Mouse (Mus musculus): ENCODE measurements at regions not wholly inside any gene's neighbourhood (a gene's known extent, or its start where the extent isn't known, plus 50 kb on each side); places are given as distances from the start of the nearest gene placed in this dataset.

- H3K9me3 ChIP-seq (replicated peaks; ENCODE audit: control insufficient read depth, low read length) = no peaks in the 10 kb centered on the region
- 23% methylated on average over 1 of the region's 1 CpGs for WGBS
- peak; percentile 30; the same call in 1 of the 2 replicates for ATAC-seq (ENCODE audit: insufficient read depth, low FRiP score)
- H3K27ac ChIP-seq (ENCODE audit: low read length) = no peak overlapping the region; the same call in 1 of the 2 replicates
- H3K4me2 ChIP-seq (ENCODE audit: low read depth, low read length) = no peak overlapping the region
- no peaks in the 10 kb centered on the region for H3K27me3 ChIP-seq (ENCODE audit: control insufficient read depth, insufficient read depth, low read length)
- H3K4me3 ChIP-seq (replicated peaks; ENCODE audit: low read length) = no peak overlapping the region
- no peaks in the 10 kb centered on the region for H3K36me3 ChIP-seq (ENCODE audit: control insufficient read depth, insufficient read depth, low read length)
- no peak overlapping the region for H3K9ac ChIP-seq (ENCODE audit: low read length)
- 0 out of 2 replicates have a peak, but pooled peaks cover 3% of the 10 kb centered on the region for H3K4me1 ChIP-seq (ENCODE audit: control insufficient read depth, insufficient read depth, low read length)
These were observed 219.9 kb downstream of the Insig2 start for GRCm38 (mm10) chr1:121112464-121112863.

DNA sequence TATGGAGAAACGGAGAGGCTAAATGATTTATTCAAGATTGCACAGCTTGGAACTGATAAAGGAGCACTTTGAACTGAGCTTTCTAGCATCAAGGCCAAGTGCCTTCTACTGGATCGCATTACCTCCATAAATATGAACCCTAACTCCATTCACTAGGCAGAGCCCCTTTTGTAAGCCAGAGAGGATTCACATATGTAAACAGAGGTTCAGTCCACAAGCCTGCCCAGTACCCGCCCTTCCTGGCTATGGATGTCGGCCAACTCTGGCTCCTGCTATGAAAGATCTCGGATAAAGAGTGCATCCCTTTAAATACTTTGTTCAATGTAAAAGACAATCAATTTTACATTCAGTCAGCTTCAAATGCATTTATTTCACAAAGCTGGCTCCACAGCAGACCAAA lies 215.8 kb downstream of the Insig2 start:
- Histone ChIP-seq H3K27me3 (ENCODE audit: control insufficient read depth, insufficient read depth, low read length) (no peaks in the 10 kb centered on the region), H3K9ac (ENCODE audit: low read length) (no peak overlapping the region), H3K4me1 (ENCODE audit: control insufficient read depth, insufficient read depth, low read length) (0 out of 2 replicates have a peak, but pooled peaks cover 3% of the 10 kb centered on the region), H3K4me3 (replicated peaks; ENCODE audit: low read length) (no peak overlapping the region), H3K27ac (ENCODE audit: low read length) (no peak overlapping the region), H3K36me3 (ENCODE audit: control insufficient read depth, insufficient read depth, low read length) (no peaks in the 10 kb centered on the region), H3K9me3 (replicated peaks; ENCODE audit: control insufficient read depth, low read length) (no peaks in the 10 kb centered on the region), H3K4me2 (ENCODE audit: low read depth, low read length) (no peak overlapping the region)
- WGBS = 32% methylated on average over 5 of the region's 5 CpGs
- peak; percentile 69; the same call in 1 of the 2 replicates for ATAC-seq (ENCODE audit: insufficient read depth, low FRiP score)

DNA sequence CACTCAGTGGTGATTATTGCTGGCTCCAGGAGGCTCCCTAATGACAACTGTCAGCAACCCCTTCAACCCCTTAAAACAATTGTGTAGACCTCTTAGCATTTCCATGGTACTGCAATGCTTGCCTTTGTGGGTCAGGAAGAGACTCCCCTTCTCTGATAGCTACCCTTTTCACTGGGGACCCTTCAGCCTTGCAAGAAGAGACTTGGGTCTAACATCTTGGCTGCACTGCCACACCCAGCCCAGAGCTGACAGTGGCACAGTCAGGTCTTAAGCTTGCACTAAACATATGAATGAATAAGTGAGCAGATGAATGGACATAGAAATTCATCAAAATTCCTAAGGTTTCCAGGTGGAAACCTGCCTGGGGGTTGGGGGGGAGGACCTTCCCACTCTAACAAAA lies 209.0 kb downstream of the Insig2 start:
- Histone ChIP-seq H3K4me1 (ENCODE audit: control insufficient read depth, insufficient read depth, low read length) (no peaks in the 10 kb centered on the region), H3K9ac (ENCODE audit: low read length) (no peak overlapping the region), H3K36me3 (ENCODE audit: control insufficient read depth, insufficient read depth, low read length) (no peaks in the 10 kb centered on the region), H3K4me3 (replicated peaks; ENCODE audit: low read length) (no peak overlapping the region), H3K4me2 (ENCODE audit: low read depth, low read length) (no peak overlapping the region), H3K27me3 (ENCODE audit: control insufficient read depth, insufficient read depth, low read length) (no peaks in the 10 kb centered on the region), H3K27ac (ENCODE audit: low read length) (no peak overlapping the region), H3K9me3 (replicated peaks; ENCODE audit: control insufficient read depth, low read length) (no peaks in the 10 kb centered on the region)
- ATAC-seq (ENCODE audit: insufficient read depth, low FRiP score) = no peak

GRCm38 (mm10) chr1:121136284-121136683 lies 196.1 kb downstream of the Insig2 start:
- H3K27ac ChIP-seq (ENCODE audit: low read length) = no peak overlapping the region
- H3K36me3 ChIP-seq (ENCODE audit: control insufficient read depth, insufficient read depth, low read length) = no peaks in the 10 kb centered on the region
- no peaks in the 10 kb centered on the region for H3K27me3 ChIP-seq (ENCODE audit: control insufficient read depth, insufficient read depth, low read length)
- no peaks in the 10 kb centered on the region for H3K4me1 ChIP-seq (ENCODE audit: control insufficient read depth, insufficient read depth, low read length)
- H3K9me3 ChIP-seq (replicated peaks; ENCODE audit: control insufficient read depth, low read length) = no peaks in the 10 kb centered on the region
- H3K4me2 ChIP-seq (ENCODE audit: low read depth, low read length) = no peak overlapping the region
- no peak overlapping the region for H3K9ac ChIP-seq (ENCODE audit: low read length)
- no peak for ATAC-seq (ENCODE audit: insufficient read depth, low FRiP score)
- H3K4me3 ChIP-seq (replicated peaks; ENCODE audit: low read length) = no peak overlapping the region
- 84% methylated on average over 4 of the region's 4 CpGs for WGBS

- Histone ChIP-seq H3K9me3 (replicated peaks; ENCODE audit: control insufficient read depth, low read length) (no peaks in the 10 kb centered on the region), H3K4me2 (ENCODE audit: low read depth, low read length) (no peak overlapping the region), H3K4me3 (replicated peaks; ENCODE audit: low read length) (no peak overlapping the region), H3K4me1 (ENCODE audit: control insufficient read depth, insufficient read depth, low read length) (no peaks in the 10 kb centered on the region), H3K27ac (ENCODE audit: low read length) (no peak overlapping the region), H3K27me3 (ENCODE audit: control insufficient read depth, insufficient read depth, low read length) (no peaks in the 10 kb centered on the region), H3K36me3 (ENCODE audit: control insufficient read depth, insufficient read depth, low read length) (no peaks in the 10 kb centered on the region), H3K9ac (ENCODE audit: low read length) (no peak overlapping the region)
- 89% methylated on average over 4 of the region's 4 CpGs for WGBS
- ATAC-seq (ENCODE audit: insufficient read depth, low FRiP score) = no peak
These were observed 195.5 kb downstream of the Insig2 start for GRCm38 (mm10) chr1:121136846-121137245.

- no peak for ATAC-seq (ENCODE audit: insufficient read depth, low FRiP score)
- H3K27me3 ChIP-seq (ENCODE audit: control insufficient read depth, insufficient read depth, low read length) = no peaks in the 10 kb centered on the region
- H3K4me3 ChIP-seq (replicated peaks; ENCODE audit: low read length) = no peak overlapping the region
- no peak overlapping the region for H3K4me2 ChIP-seq (ENCODE audit: low read depth, low read length)
- H3K27ac ChIP-seq (ENCODE audit: low read length) = no peak overlapping the region
- no peaks in the 10 kb centered on the region for H3K36me3 ChIP-seq (ENCODE audit: control insufficient read depth, insufficient read depth, low read length)
- H3K9ac ChIP-seq (ENCODE audit: low read length) = no peak overlapping the region
- no peaks in the 10 kb centered on the region for H3K4me1 ChIP-seq (ENCODE audit: control insufficient read depth, insufficient read depth, low read length)
- no peaks in the 10 kb centered on the region for H3K9me3 ChIP-seq (replicated peaks; ENCODE audit: control insufficient read depth, low read length)
- WGBS = 79% methylated on average over 1 of the region's 1 CpGs
These were observed 187.4 kb downstream of the Insig2 start for GRCm38 (mm10) chr1:121144981-121145380.

DNA sequence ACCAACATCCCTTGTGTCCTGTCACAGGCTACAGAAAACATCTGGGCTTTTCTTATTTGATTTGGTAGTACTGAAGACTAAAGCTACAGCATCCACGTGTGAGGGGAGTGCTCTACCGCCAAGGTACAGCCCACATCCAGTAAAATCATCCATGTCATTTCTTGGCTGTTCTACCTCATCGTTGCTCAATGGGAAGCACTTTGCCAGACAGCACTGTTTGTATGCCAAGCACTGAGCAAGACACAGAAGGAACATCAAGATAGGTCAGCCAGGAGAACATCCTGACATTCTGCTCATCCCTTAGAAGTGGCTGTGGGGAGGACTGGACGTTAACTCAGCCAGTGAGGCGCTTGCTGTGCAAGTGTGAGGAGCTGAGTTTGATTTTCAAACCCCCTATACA lies 178.9 kb downstream of the Insig2 start:
- no peak overlapping the region for H3K4me3 ChIP-seq (replicated peaks; ENCODE audit: low read length)
- H3K9me3 ChIP-seq (replicated peaks; ENCODE audit: control insufficient read depth, low read length) = no peaks in the 10 kb centered on the region
- no peak overlapping the region for H3K27ac ChIP-seq (ENCODE audit: low read length)
- 71% methylated on average over 5 of the region's 5 CpGs for WGBS
- no peaks in the 10 kb centered on the region for H3K27me3 ChIP-seq (ENCODE audit: control insufficient read depth, insufficient read depth, low read length)
- H3K4me2 ChIP-seq (ENCODE audit: low read depth, low read length) = no peak overlapping the region
- no peaks in the 10 kb centered on the region for H3K4me1 ChIP-seq (ENCODE audit: control insufficient read depth, insufficient read depth, low read length)
- no peaks in the 10 kb centered on the region for H3K36me3 ChIP-seq (ENCODE audit: control insufficient read depth, insufficient read depth, low read length)
- no peak for ATAC-seq (ENCODE audit: insufficient read depth, low FRiP score)
- no peak overlapping the region for H3K9ac ChIP-seq (ENCODE audit: low read length)

DNA sequence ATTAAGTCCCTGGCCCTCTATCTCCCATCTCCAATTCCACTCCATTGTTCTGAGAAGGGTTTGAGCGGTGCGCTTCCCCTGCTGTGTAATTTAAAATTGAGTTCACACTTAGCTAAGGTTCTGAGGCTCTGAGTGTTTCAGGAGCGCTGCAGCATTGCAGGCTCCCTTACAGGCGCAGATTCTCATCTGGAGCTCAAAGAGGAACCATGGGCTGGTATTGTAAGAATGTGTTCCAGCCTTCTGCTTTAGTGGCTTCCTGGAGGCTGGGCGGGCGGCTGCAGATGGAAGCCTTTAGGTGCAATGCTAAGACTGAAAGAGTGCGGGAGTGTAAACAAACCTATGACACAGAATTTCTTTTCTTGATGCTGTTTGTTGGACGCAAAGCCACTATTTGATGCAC lies 177.8 kb downstream of the Insig2 start:
- Histone ChIP-seq H3K9me3 (replicated peaks; ENCODE audit: control insufficient read depth, low read length) (no peaks in the 10 kb centered on the region), H3K4me2 (ENCODE audit: low read depth, low read length) (no peak overlapping the region), H3K36me3 (ENCODE audit: control insufficient read depth, insufficient read depth, low read length) (no peaks in the 10 kb centered on the region), H3K27ac (ENCODE audit: low read length) (no peak overlapping the region), H3K27me3 (ENCODE audit: control insufficient read depth, insufficient read depth, low read length) (no peaks in the 10 kb centered on the region), H3K4me1 (ENCODE audit: control insufficient read depth, insufficient read depth, low read length) (no peaks in the 10 kb centered on the region), H3K9ac (ENCODE audit: low read length) (no peak overlapping the region), H3K4me3 (replicated peaks; ENCODE audit: low read length) (no peak overlapping the region)
- ATAC-seq (ENCODE audit: insufficient read depth, low FRiP score) = no peak
- WGBS = 37% methylated on average over 8 of the region's 8 CpGs

DNA sequence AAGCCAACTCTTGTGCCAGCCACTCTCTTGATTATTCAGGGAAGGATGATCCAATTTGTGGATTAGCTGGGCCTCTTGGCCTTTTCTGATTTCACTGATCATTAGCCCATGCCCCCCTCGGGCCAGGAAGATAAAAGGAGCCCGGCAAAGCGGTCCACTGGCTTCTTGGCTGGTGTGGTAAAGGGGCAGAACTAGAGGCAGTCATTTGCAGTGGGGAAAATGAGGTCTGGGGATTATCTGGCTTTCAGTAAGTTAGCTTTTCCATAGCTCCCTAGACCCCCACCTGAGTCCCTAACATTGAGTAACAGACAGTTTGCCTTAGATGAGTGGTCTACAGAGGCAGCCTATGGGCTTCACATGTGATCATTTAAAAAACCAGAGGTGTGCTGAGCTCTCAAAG lies 163.7 kb downstream of the Insig2 start:
- Histone ChIP-seq H3K9ac (ENCODE audit: low read length) (no peak overlapping the region), H3K27me3 (ENCODE audit: control insufficient read depth, insufficient read depth, low read length) (no peaks in the 10 kb centered on the region), H3K4me2 (ENCODE audit: low read depth, low read length) (no peak overlapping the region), H3K36me3 (ENCODE audit: control insufficient read depth, insufficient read depth, low read length) (no peaks in the 10 kb centered on the region), H3K9me3 (replicated peaks; ENCODE audit: control insufficient read depth, low read length) (no peaks in the 10 kb centered on the region), H3K27ac (ENCODE audit: low read length) (no peak overlapping the region), H3K4me3 (replicated peaks; ENCODE audit: low read length) (no peak overlapping the region), H3K4me1 (ENCODE audit: control insufficient read depth, insufficient read depth, low read length) (no peaks in the 10 kb centered on the region)
- 52% methylated on average over 3 of the region's 3 CpGs for WGBS
- ATAC-seq (ENCODE audit: insufficient read depth, low FRiP score) = no peak

- Histone ChIP-seq H3K4me1 (ENCODE audit: control insufficient read depth, insufficient read depth, low read length) (no peaks in the 10 kb centered on the region; the same call in 1 of the 2 replicates), H3K27me3 (ENCODE audit: control insufficient read depth, insufficient read depth, low read length) (peaks cover 50% of the 10 kb centered on the region), H3K27ac (ENCODE audit: low read length) (no peak overlapping the region), H3K4me2 (ENCODE audit: low read depth, low read length) (no peak overlapping the region), H3K9me3 (replicated peaks; ENCODE audit: control insufficient read depth, low read length) (no peaks in the 10 kb centered on the region), H3K9ac (ENCODE audit: low read length) (no peak overlapping the region), H3K4me3 (replicated peaks; ENCODE audit: low read length) (no peak overlapping the region), H3K36me3 (ENCODE audit: control insufficient read depth, insufficient read depth, low read length) (no peaks in the 10 kb centered on the region)
- no peak for ATAC-seq (ENCODE audit: insufficient read depth, low FRiP score)
- 9% methylated on average over 3 of the region's 3 CpGs for WGBS
These were observed 155.8 kb downstream of the Insig2 start for GRCm38 (mm10) chr1:121176541-121176940.
